Mouse (Mus musculus): Measurements from ENCODE around the gene Mettl1. TPM values are rescaled to one million over a fixed set of nuclear protein-coding genes. Genes with fewer than 3 reads are reported as not detected.

Gene Mettl1
- 31.3 TPM for polyA plus RNA-seq (2012; fragmentation: generic; extraction: Trizol)
- long read RNA-seq, experiment 1, transcript Mettl1-201 (6 exons, 1,791 nt), result major isoform, 10 of 15 reads
- long read RNA-seq, experiment 1, partial matches to known transcripts, result 2 of 15 reads
- long read RNA-seq, experiment 1, other reads (novel, unspliced or antisense), result 2 of 15 reads
- long read RNA-seq, experiment 2, transcript Mettl1-201 (6 exons, 1,791 nt), result major isoform, 6 of 8 reads
- long read RNA-seq, experiment 2, partial matches to known transcripts, result 1 of 8 reads
- long read RNA-seq, experiment 2, other reads (novel, unspliced or antisense), result 1 of 8 reads

- peak within 1 kb of the TSS; percentile 71 for H3K4me3 ChIP-seq (ENCODE audit: insufficient read depth, poor library complexity, severe bottlenecking)
- peaks cover 27% of the 10 kb centered on the region for H3K36me3 ChIP-seq (ENCODE audit: control insufficient read depth, insufficient read depth)
- H3K79me2 ChIP-seq (ENCODE audit: control insufficient read depth, insufficient read depth), result peaks cover 21% of the 10 kb centered on the region
- peak within 1 kb of the TSS; percentile 100 for H3ac ChIP-seq (ENCODE audit: control insufficient read depth, insufficient read length, low read depth)
- TF ChIP-seq CEBPB (IDR thresholded peaks at IDR 0.05; ENCODE audit: low read depth) (no peak), MYOD1 (IDR thresholded peaks at IDR 0.05; ENCODE audit: control insufficient read depth, insufficient read length, low read depth) (no peak), FOSL1 (IDR thresholded peaks at IDR 0.05; ENCODE audit: insufficient read depth, low read length, poor library complexity, severe bottlenecking) (no peak), CTCF (IDR thresholded peaks at IDR 0.05; ENCODE audit: control insufficient read depth, insufficient read depth, insufficient read length) (no peak), MAX (IDR thresholded peaks at IDR 0.05) (no peak), MYOG (IDR thresholded peaks at IDR 0.05; ENCODE audit: control insufficient read depth, extremely low read depth, insufficient read length) (no peak), USF1 (IDR thresholded peaks at IDR 0.05; ENCODE audit: low read depth) (no peak)
- peaks cover 2% of the 10 kb centered on the region for H3K79me3 ChIP-seq (ENCODE audit: low read depth)
- no peaks in the 10 kb centered on the region for H3K27me3 ChIP-seq (ENCODE audit: control insufficient read depth, insufficient read depth, insufficient read length)
Observed at GRCm38 (mm10) chr10:127041274-127041766, at the start of gene Mettl1, which contains the start of gene Eef1akmt3. Gene Mettl1 (plus strand): TSS chr10:127041414. Gene Eef1akmt3 (minus strand): TSS chr10:127041513.

GRCm38 (mm10) chr10:126991676-126992075 is 49.5 kb upstream of the Mettl1 start:
- no peak overlapping the region for H3K4me3 ChIP-seq (ENCODE audit: insufficient read depth, poor library complexity, severe bottlenecking)
- H3K27me3 ChIP-seq (ENCODE audit: control insufficient read depth, insufficient read depth, insufficient read length), result no peaks in the 10 kb centered on the region
- TF ChIP-seq MAX (IDR thresholded peaks at IDR 0.05) (no peak), USF1 (IDR thresholded peaks at IDR 0.05; ENCODE audit: low read depth) (no peak), CEBPB (IDR thresholded peaks at IDR 0.05; ENCODE audit: low read depth) (no peak), MYOD1 (IDR thresholded peaks at IDR 0.05; ENCODE audit: control insufficient read depth, insufficient read length, low read depth) (no peak), MYOG (IDR thresholded peaks at IDR 0.05; ENCODE audit: control insufficient read depth, extremely low read depth, insufficient read length) (no peak), CTCF (IDR thresholded peaks at IDR 0.05; ENCODE audit: control insufficient read depth, insufficient read depth, insufficient read length) (no peak), FOSL1 (IDR thresholded peaks at IDR 0.05; ENCODE audit: insufficient read depth, low read length, poor library complexity, severe bottlenecking) (no peak)
- peaks cover 24% of the 10 kb centered on the region for H3K79me3 ChIP-seq (ENCODE audit: low read depth)
- peaks cover 46% of the 10 kb centered on the region for H3K36me3 ChIP-seq (ENCODE audit: control insufficient read depth, insufficient read depth)
- H3K79me2 ChIP-seq (ENCODE audit: control insufficient read depth, insufficient read depth), result peaks cover 51% of the 10 kb centered on the region
- H3ac ChIP-seq (ENCODE audit: control insufficient read depth, insufficient read length, low read depth), result no peak overlapping the region

GRCm38 (mm10) chr10:126993621-126994020 is 47.6 kb upstream of the Mettl1 start:
- Histone ChIP-seq H3ac (ENCODE audit: control insufficient read depth, insufficient read length, low read depth) (no peak overlapping the region), H3K4me3 (ENCODE audit: insufficient read depth, poor library complexity, severe bottlenecking) (no peak overlapping the region), H3K79me3 (ENCODE audit: low read depth) (peaks cover 8% of the 10 kb centered on the region), H3K36me3 (ENCODE audit: control insufficient read depth, insufficient read depth) (peaks cover 61% of the 10 kb centered on the region), H3K79me2 (ENCODE audit: control insufficient read depth, insufficient read depth) (peaks cover 32% of the 10 kb centered on the region), H3K27me3 (ENCODE audit: control insufficient read depth, insufficient read depth, insufficient read length) (no peaks in the 10 kb centered on the region)
- TF ChIP-seq CEBPB (IDR thresholded peaks at IDR 0.05; ENCODE audit: low read depth), result no peak
- TF ChIP-seq MAX (IDR thresholded peaks at IDR 0.05), result no peak
- no peak for TF ChIP-seq MYOG (IDR thresholded peaks at IDR 0.05; ENCODE audit: control insufficient read depth, extremely low read depth, insufficient read length)
- TF ChIP-seq USF1 (IDR thresholded peaks at IDR 0.05; ENCODE audit: low read depth), result no peak
- TF ChIP-seq CTCF (IDR thresholded peaks at IDR 0.05; ENCODE audit: control insufficient read depth, insufficient read depth, insufficient read length), result no peak
- no peak for TF ChIP-seq MYOD1 (IDR thresholded peaks at IDR 0.05; ENCODE audit: control insufficient read depth, insufficient read length, low read depth)
- TF ChIP-seq FOSL1 (IDR thresholded peaks at IDR 0.05; ENCODE audit: insufficient read depth, low read length, poor library complexity, severe bottlenecking), result no peak

GRCm38 (mm10) chr10:126997340-126998113 is 43.7 kb upstream of the Mettl1 start:
- Histone ChIP-seq H3ac (ENCODE audit: control insufficient read depth, insufficient read length, low read depth) (no peak overlapping the region), H3K36me3 (ENCODE audit: control insufficient read depth, insufficient read depth) (peaks cover 48% of the 10 kb centered on the region), H3K4me3 (ENCODE audit: insufficient read depth, poor library complexity, severe bottlenecking) (no peak overlapping the region), H3K79me2 (ENCODE audit: control insufficient read depth, insufficient read depth) (no peaks in the 10 kb centered on the region), H3K79me3 (ENCODE audit: low read depth) (no peaks in the 10 kb centered on the region), H3K27me3 (ENCODE audit: control insufficient read depth, insufficient read depth, insufficient read length) (no peaks in the 10 kb centered on the region)
- TF ChIP-seq MYOG (IDR thresholded peaks at IDR 0.05; ENCODE audit: control insufficient read depth, extremely low read depth, insufficient read length), result no peak
- TF ChIP-seq USF1 (IDR thresholded peaks at IDR 0.05; ENCODE audit: low read depth), result no peak
- TF ChIP-seq CTCF (IDR thresholded peaks at IDR 0.05; ENCODE audit: control insufficient read depth, insufficient read depth, insufficient read length), result no peak
- no peak for TF ChIP-seq MAX (IDR thresholded peaks at IDR 0.05)
- no peak for TF ChIP-seq MYOD1 (IDR thresholded peaks at IDR 0.05; ENCODE audit: control insufficient read depth, insufficient read length, low read depth)
- no peak for TF ChIP-seq FOSL1 (IDR thresholded peaks at IDR 0.05; ENCODE audit: insufficient read depth, low read length, poor library complexity, severe bottlenecking)
- TF ChIP-seq CEBPB (IDR thresholded peaks at IDR 0.05; ENCODE audit: low read depth), result no peak

- no peaks in the 10 kb centered on the region for H3K79me3 ChIP-seq (ENCODE audit: low read depth)
Observed at GRCm38 (mm10) chr10:127000529-127000928, 40.7 kb upstream of the Mettl1 start, which contains the start of gene Avil. Gene Avil (plus strand): TSS chr10:127000709.

More at GRCm38 (mm10) chr10:127000529-127000928, 40.7 kb upstream of the Mettl1 start, which contains the start of gene Avil:
- H3K27me3 ChIP-seq (ENCODE audit: control insufficient read depth, insufficient read depth, insufficient read length), result no peaks in the 10 kb centered on the region
- no peak for TF ChIP-seq CTCF (IDR thresholded peaks at IDR 0.05; ENCODE audit: control insufficient read depth, insufficient read depth, insufficient read length)
- no peak for TF ChIP-seq CEBPB (IDR thresholded peaks at IDR 0.05; ENCODE audit: low read depth)
- TF ChIP-seq FOSL1 (IDR thresholded peaks at IDR 0.05; ENCODE audit: insufficient read depth, low read length, poor library complexity, severe bottlenecking), result no peak
- no peak for TF ChIP-seq MYOD1 (IDR thresholded peaks at IDR 0.05; ENCODE audit: control insufficient read depth, insufficient read length, low read depth)
- H3K79me2 ChIP-seq (ENCODE audit: control insufficient read depth, insufficient read depth), result no peaks in the 10 kb centered on the region
- H3ac ChIP-seq (ENCODE audit: control insufficient read depth, insufficient read length, low read depth), result no peak within 1 kb of the TSS
- H3K36me3 ChIP-seq (ENCODE audit: control insufficient read depth, insufficient read depth), result peaks cover 19% of the 10 kb centered on the region
- no peak within 1 kb of the TSS for H3K4me3 ChIP-seq (ENCODE audit: insufficient read depth, poor library complexity, severe bottlenecking)
